Mouse (Mus musculus) gastrocnemius, postnatal 14 days (tissue): ENCODE results near the gene Ear6. TPM values are rescaled to one million over a fixed set of nuclear protein-coding genes. Genes with fewer than 3 reads are reported as not detected.

Experiments used
- DNase-seq: peaks from one replicate; pipeline ENCODE4 v3.0.0; 2021; ENCODE audit warnings: mixed read lengths
- intact Hi-C: fragments of 180-260 bp; cut with DNase I; formaldehyde crosslinking; loops from one replicate; pipeline ENCODE4 v1.15.1; 2025; ENCODE audit warnings: low total_unique reads
- microRNA-seq, 2 experiments: library from miRNA; unstranded; fragments of <30 nt; microRNA quantifications; one replicate each; pipeline ENCODE4 v1.2.0; 2021
- total RNA-seq, 2 experiments: library from RNA; stranded (reverse); gene quantifications; 2 replicates each; pipeline ENCODE4 v1.2.3; 2021

Gene Ear6
- total RNA-seq, 2 experiments from 2014 or later = not detected

- no peak for DNase-seq
- intact Hi-C loops = loop anchor here (5.0 to 10.0 kb wide), 2 partner anchors 105 to 202 kb away; no protein-coding TSS in a partner anchor
Observed at GRCm38 (mm10) chr14:51892191-51892939, 38.9 kb downstream of the Ear6 start, which contains the start of gene Slc39a2. Slc39a2 (plus strand) TSS chr14:51892889.

- DNase-seq = no peak
- intact Hi-C loops = loop anchor here (5.0 to 10.0 kb wide), 2 partner anchors 104 to 202 kb away; no protein-coding TSS in a partner anchor
Observed at GRCm38 (mm10) chr14:51893094-51893794, 39.7 kb downstream of the Ear6 start.

- no peak for DNase-seq
- intact Hi-C loops = loop anchor here (5.0 to 10.0 kb wide), 2 partner anchors 103 to 201 kb away; no protein-coding TSS in a partner anchor
Observed at GRCm38 (mm10) chr14:51893809-51894208, 40.3 kb downstream of the Ear6 start.

GRCm38 (mm10) chr14:51895071-51895470, 41.6 kb downstream of the Ear6 start:
- intact Hi-C loops = loop anchor here (5.0 to 10.0 kb wide), 2 partner anchors 37 to 200 kb away; no protein-coding TSS in a partner anchor
- DNase-seq = no peak

GRCm38 (mm10) chr14:51896019-51896418, 42.5 kb downstream of the Ear6 start:
- intact Hi-C loops = loop anchor here (5.0 to 10.0 kb wide), 2 partner anchors 36 to 199 kb away; no protein-coding TSS in a partner anchor
- DNase-seq = no peak

- intact Hi-C loops = loop anchor here (5.0 to 10.0 kb wide), 2 partner anchors 36 to 198 kb away; no protein-coding TSS in a partner anchor
- no peak for DNase-seq
Observed at GRCm38 (mm10) chr14:51896539-51897170, 43.2 kb downstream of the Ear6 start.

GRCm38 (mm10) chr14:51899351-51899750, 45.9 kb downstream of the Ear6 start:
- no peak for DNase-seq
- intact Hi-C loops = loop anchor here (5.0 to 10.0 kb wide), 2 partner anchors 33 to 195 kb away; no protein-coding TSS in a partner anchor

- intact Hi-C loops = loop anchor here (5.0 kb wide), 1 partner anchor 104 kb away; no protein-coding TSS in a partner anchor
- peak; percentile 84 for DNase-seq
Observed at GRCm38 (mm10) chr14:51902806-51903710, 49.6 kb downstream of the Ear6 start.

GRCm38 (mm10) chr14:51903782-51904181, 50.3 kb downstream of the Ear6 start:
- intact Hi-C loops = loop anchor here (5.0 kb wide), 1 partner anchor 104 kb away; no protein-coding TSS in a partner anchor
- DNase-seq = no peak

Small RNAs within 50 kb of the gene (microRNA-seq; reads per million reads assigned to microRNA genes)
- gene Gm27375 = 0 reads per million in 2 experiments

Other genes with a start within 250 kb of the Ear6 start
- not detected for gene Gm17078, start 242.4 kb upstream of the Ear6 start, total RNA-seq
- gene Gm4181, start 218.0 kb upstream of the Ear6 start, total RNA-seq = not detected
- gene Gm17079, start 158.2 kb upstream of the Ear6 start, total RNA-seq = not detected
- not detected for gene Gm5800, start 136.5 kb upstream of the Ear6 start, total RNA-seq
- not detected for gene Ang4, start 80.1 kb upstream of the Ear6 start, total RNA-seq
- not detected for gene AY358078, start 53.7 kb upstream of the Ear6 start, total RNA-seq
- gene Mettl17, start 31.1 kb downstream of the Ear6 start, total RNA-seq = 10 to 100 TPM in 1 of 2 experiments, 1 to 10 TPM in 1; 8.3 to 13.1 TPM
- gene Slc39a2, start 39.2 kb downstream of the Ear6 start, total RNA-seq = under 1 TPM; 0.31 to 0.37 TPM
- 1,000 to 10,000 TPM in 1 of 2 experiments, 100 to 1,000 TPM in 1; 964 to 1,110 TPM for gene Ndrg2, start 60.5 kb downstream of the Ear6 start, total RNA-seq
- gene Tppp2, start 64.7 kb downstream of the Ear6 start, total RNA-seq = under 1 TPM in 1 of 2 experiments, not detected in 1; 0.35 TPM
- gene Rnase13, start 69.1 kb downstream of the Ear6 start, total RNA-seq = not detected
- 10 to 100 TPM; 24.2 to 32.0 TPM for gene Arhgef40, start 131.0 kb downstream of the Ear6 start, total RNA-seq
- under 1 TPM; 0.55 to 0.62 TPM for gene Tmem253, start 162.0 kb downstream of the Ear6 start, total RNA-seq
- gene Zfp219, start 167.0 kb downstream of the Ear6 start, total RNA-seq = 10 to 100 TPM; 13.3 to 13.4 TPM
- not detected for gene Olfr221, start 188.8 kb downstream of the Ear6 start, total RNA-seq